Mouse (Mus musculus): ENCODE results near the gene Klf12.

GRCm38 (mm10) chr14:100328602-100329276 is 44.3 kb upstream of the Klf12 start:
- TF ChIP-seq POLR2A (IDR thresholded peaks at IDR 0.05; ENCODE audit: borderline replicate concordance, extremely low read depth, insufficient read depth, insufficient read length, poor library complexity, severe bottlenecking) (no peak), CTCF (IDR thresholded peaks at IDR 0.05; ENCODE audit: borderline replicate concordance, extremely low read depth, insufficient read depth, insufficient read length) (no peak)
